Mouse (Mus musculus) kidney, postnatal 0 days (tissue): ENCODE data around the gene Ripor2. TPM values are rescaled to one million over a fixed set of nuclear protein-coding genes. Genes with fewer than 3 reads are reported as not detected.

ENCODE experiments used
- ATAC-seq: fragments of 200-750 bp; cut with Nextera tagmentation; replicated peaks from 2 replicates; pipeline ENCODE4 v1.8.0; 2017; ENCODE audit warnings: low read depth, moderate number of reproducible peaks, moderate TSS enrichment, moderate library complexity; ENCODE audit not compliant: low FRiP score
- DNase-seq: peaks from one replicate; pipeline ENCODE4 v3.0.0-alpha.2; 2016; ENCODE audit warnings: low spot score
- H3K27ac ChIP-seq: fragments of 300-500 bp; sonication (generic); 2 replicates; pipeline ENCODE4 v1.5.1; 2014; ENCODE audit warnings: mild to moderate bottlenecking
- H3K27me3 ChIP-seq: fragments of 300-500 bp; sonication (generic); 2 replicates; pipeline ENCODE4 v1.6.1; 2014; ENCODE audit warnings: low read length, mixed read lengths; ENCODE audit not compliant: insufficient read depth
- H3K36me3 ChIP-seq: fragments of 300-500 bp; sonication (generic); 2 replicates; pipeline ENCODE4 v1.6.1; 2014; ENCODE audit warnings: low read length, mixed read lengths; ENCODE audit not compliant: insufficient read depth
- H3K4me1 ChIP-seq: fragments of 300-500 bp; sonication (generic); replicated peaks from 2 replicates; pipeline ENCODE4 v1.6.1; 2014; ENCODE audit warnings: antibody characterized with exemption, low read length, mixed read lengths; ENCODE audit not compliant: insufficient read depth
- H3K4me2 ChIP-seq: fragments of 300-500 bp; sonication (generic); 2 replicates; pipeline ENCODE4 v1.6.1; 2014; ENCODE audit warnings: mild to moderate bottlenecking, low read length, moderate library complexity, mixed read lengths
- H3K4me3 ChIP-seq: fragments of 300-500 bp; sonication (generic); replicated peaks from 2 replicates; pipeline ENCODE4 v1.5.1; 2014; ENCODE audit warnings: low read depth, low read length
- H3K9ac ChIP-seq: fragments of 300-500 bp; sonication (generic); 2 replicates; pipeline ENCODE4 v1.6.1; 2014; ENCODE audit warnings: low read depth, low read length
- H3K9me3 ChIP-seq: fragments of 300-500 bp; sonication (generic); replicated peaks from 2 replicates; pipeline ENCODE4 v1.6.1; 2016; ENCODE audit warnings: low read length, inconsistent platforms, mixed read lengths
- CTCF ChIP-seq: IDR thresholded peaks from 2 replicates; pipeline ENCODE4 v1.5.1; 2016; ENCODE audit warnings: antibody characterized with exemption, low read depth, mild to moderate bottlenecking, moderate library complexity
- WGBS: fragments of 180-500 bp; shearing (Covaris S2); extraction: QIAGEN DNeasy Blood & Tissue Kit; methylation state at CpG from one replicate; pipeline ENCODE4 v1.1.7; 2014; 5-methylcytosine and 5-hydroxymethylcytosine counted together
- polyA plus RNA-seq: library from polyadenylated mRNA; unstranded; fragments of >200 nt; fragmentation: Nextera tagmentation; extraction: Ambion mirVana; gene quantifications from 2 replicates; pipeline ENCODE4 v1.2.1, GENCODE M21; 2015

Ripor2 gene
- polyA plus RNA-seq, 1 experiment from 2014 or later = 2.2 TPM

DNA sequence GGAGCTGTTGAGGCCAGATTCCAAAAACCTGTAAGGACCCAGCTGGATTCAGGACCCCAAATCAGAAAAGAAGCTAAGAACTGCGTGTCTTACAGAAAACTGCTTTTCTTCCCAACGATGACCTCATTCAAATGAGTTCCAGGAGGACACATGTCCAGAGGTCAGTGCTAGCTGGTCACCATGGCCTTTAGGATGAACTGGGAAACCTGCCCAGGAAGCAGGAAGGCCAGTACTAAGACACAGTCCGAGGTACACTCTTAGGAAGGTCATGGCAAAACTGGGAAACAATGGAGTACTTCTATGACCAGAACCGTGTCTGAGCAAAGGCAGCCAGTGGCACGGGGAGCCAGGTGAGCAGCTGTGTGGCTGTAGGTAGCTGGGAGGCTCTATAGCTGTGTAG, 103.9 kb downstream of the Ripor2 start:
- Histone ChIP-seq H3K4me2 (no peak overlapping the region), H3K9me3 (no peaks in the 10 kb centered on the region), H3K27me3 (no peaks in the 10 kb centered on the region), H3K9ac (no peak overlapping the region), H3K36me3 (no peaks in the 10 kb centered on the region), H3K27ac (no peak overlapping the region), H3K4me1 (no peaks in the 10 kb centered on the region), H3K4me3 (no peak overlapping the region)
- ATAC-seq = no peak
- 65% methylated on average over 5 of the region's 5 CpGs for WGBS
- DNase-seq = no peak
- no peak for TF ChIP-seq CTCF

- no peak; the same call in 1 of the 2 replicates for ATAC-seq
- Histone ChIP-seq H3K27me3 (no peaks in the 10 kb centered on the region), H3K4me3 (no peak overlapping the region), H3K4me1 (no peaks in the 10 kb centered on the region), H3K36me3 (no peaks in the 10 kb centered on the region), H3K27ac (no peak overlapping the region), H3K9me3 (no peaks in the 10 kb centered on the region), H3K9ac (no peak overlapping the region), H3K4me2 (no peak overlapping the region)
- peak; percentile 98 for TF ChIP-seq CTCF
- 39% methylated on average over 15 of the region's 15 CpGs for WGBS
- DNase-seq = peak; percentile 89
Observed at GRCm38 (mm10) chr13:24686705-24687665, 105.0 kb downstream of the Ripor2 start.

- TF ChIP-seq CTCF = no peak
- Histone ChIP-seq H3K36me3 (no peaks in the 10 kb centered on the region), H3K27ac (no peak overlapping the region), H3K27me3 (no peaks in the 10 kb centered on the region), H3K4me2 (no peak overlapping the region), H3K4me1 (no peaks in the 10 kb centered on the region), H3K4me3 (no peak overlapping the region), H3K9me3 (no peaks in the 10 kb centered on the region), H3K9ac (no peak overlapping the region)
- DNase-seq (no peak), ATAC-seq (no peak)
- WGBS = 89% methylated on average over 7 of the region's 7 CpGs
Observed at GRCm38 (mm10) chr13:24693312-24693711, 111.3 kb downstream of the Ripor2 start.

- DNase-seq = no peak
- Histone ChIP-seq H3K27ac (no peak overlapping the region), H3K9ac (no peak overlapping the region), H3K4me3 (no peak overlapping the region), H3K4me2 (no peak overlapping the region), H3K9me3 (no peaks in the 10 kb centered on the region), H3K36me3 (no peaks in the 10 kb centered on the region), H3K4me1 (no peaks in the 10 kb centered on the region), H3K27me3 (no peaks in the 10 kb centered on the region)
- no peak for TF ChIP-seq CTCF
- no peak for ATAC-seq
- WGBS = 89% methylated on average over 4 of the region's 4 CpGs
Observed at GRCm38 (mm10) chr13:24698746-24699145, 116.8 kb downstream of the Ripor2 start.

DNA sequence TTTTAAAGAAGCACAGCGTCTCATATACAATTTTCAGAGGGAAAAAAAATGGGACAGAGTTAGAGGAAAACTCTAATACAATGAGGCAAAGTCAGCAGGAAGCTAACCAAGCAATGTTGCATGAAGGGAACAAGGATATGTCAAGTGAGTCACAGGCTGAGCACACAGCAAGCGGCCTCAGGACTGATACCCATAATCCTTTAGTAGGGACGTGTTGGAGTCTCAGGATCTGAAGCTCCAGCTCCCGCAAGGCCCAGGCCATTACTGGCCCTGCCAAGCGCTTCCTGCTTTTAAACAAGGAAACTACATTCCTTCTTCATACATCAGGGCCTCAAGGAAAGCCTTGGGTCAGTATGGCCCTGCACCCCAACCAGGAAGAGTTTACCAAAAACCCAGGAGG, 120.1 kb downstream of the Ripor2 start:
- Histone ChIP-seq H3K9ac (no peak overlapping the region), H3K27ac (0 out of 2 replicates have a peak overlapping the region, but pooled peaks have one; percentile 22), H3K36me3 (no peaks in the 10 kb centered on the region), H3K9me3 (no peaks in the 10 kb centered on the region), H3K4me1 (no peaks in the 10 kb centered on the region), H3K4me2 (no peak overlapping the region), H3K4me3 (no peak overlapping the region), H3K27me3 (no peaks in the 10 kb centered on the region)
- 64% methylated on average over 5 of the region's 5 CpGs for WGBS
- no peak for DNase-seq
- ATAC-seq = no peak
- TF ChIP-seq CTCF = no peak

GRCm38 (mm10) chr13:24709656-24710396, 127.8 kb downstream of the Ripor2 start:
- Histone ChIP-seq H3K4me2 (no peak overlapping the region), H3K9ac (no peak overlapping the region), H3K4me1 (0 out of 2 replicates have a peak, but pooled peaks cover 8% of the 10 kb centered on the region), H3K27me3 (no peaks in the 10 kb centered on the region), H3K4me3 (no peak overlapping the region), H3K36me3 (no peaks in the 10 kb centered on the region), H3K9me3 (no peaks in the 10 kb centered on the region), H3K27ac (no peak overlapping the region)
- TF ChIP-seq CTCF = no peak
- ATAC-seq (no peak), DNase-seq (no peak)
- 51% methylated on average over 12 of the region's 12 CpGs for WGBS
